Mouse (Mus musculus) adrenal gland, postnatal 0 days (tissue): Measurements from ENCODE around the gene Nos1ap. TPM values are rescaled to one million over a fixed set of nuclear protein-coding genes. Genes with fewer than 3 reads are reported as not detected.

Experiments
- polyA plus RNA-seq: library from polyadenylated mRNA; unstranded; fragments of >200 nt; fragmentation: Nextera tagmentation; extraction: Ambion mirVana; gene quantifications from 2 replicates; pipeline ENCODE4 v1.2.1, GENCODE M21; 2015

Nos1ap gene
- 6.9 and 12.7 TPM in 2 replicates for polyA plus RNA-seq

GRCm38 (mm10) chr1:170589219-170590040, at the start of gene Nos1ap:
Nos1ap (minus strand) TSS chr1:170589861.

GRCm38 (mm10) chr1:170308503-170308902, 281.2 kb downstream of the Nos1ap start, which contains the start of gene Spata46:
Spata46 (plus strand) TSS chr1:170308803.

GRCm38 (mm10) chr1:170306232-170306631, 283.4 kb downstream of the Nos1ap start, which contains the start of gene Gm7694:
Gm7694 (minus strand) TSS chr1:170306332.

GRCm38 (mm10) chr1:170277016-170277415, 312.6 kb downstream of the Nos1ap start, which contains the start of gene Sh2d1b1:
Sh2d1b1 (plus strand) TSS chr1:170277320.

Other genes starting within 250 kb of the Nos1ap start
- gene Olfml2b, start 54.7 kb upstream of the Nos1ap start, polyA plus RNA-seq: 18.8 and 22.1 TPM in 2 replicates